Mouse (Mus musculus): ENCODE measurements at regions not wholly inside any gene's neighbourhood (a gene's known extent, or its start where the extent isn't known, plus 50 kb on each side); places are given as distances from the start of the nearest gene placed in this dataset.
"Not testable (repeated sequence)": the region's sequence is repeated elsewhere in the genome, so short reads cannot be mapped to it uniquely, and the experiment has no call there.

DNA sequence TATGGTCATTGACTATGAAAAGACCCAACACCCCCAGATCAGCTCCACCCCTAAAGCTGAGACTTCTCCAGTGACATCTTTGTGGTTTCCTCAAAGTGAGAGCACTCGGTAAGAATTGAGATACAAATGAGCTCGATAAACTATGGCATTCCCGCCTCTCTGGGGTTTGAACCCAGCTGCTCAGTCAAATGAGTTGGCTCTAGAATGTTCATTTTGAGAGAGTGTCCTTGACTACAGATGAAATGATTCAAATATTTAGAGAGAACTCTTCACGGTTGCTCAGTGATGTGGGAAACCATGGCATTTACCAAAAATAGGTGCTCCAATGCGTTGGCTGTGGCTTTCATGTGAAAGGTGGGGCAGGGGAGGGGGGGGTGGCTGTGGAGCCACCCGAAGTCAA lies 128.6 kb upstream of the Sox5 start:
- no peaks in the 10 kb centered on the region for H3K36me3 ChIP-seq
- H3K27me3 ChIP-seq = no peaks in the 10 kb centered on the region
- no peaks in the 10 kb centered on the region for H3K9me3 ChIP-seq (replicated peaks)
- H3K4me2 ChIP-seq (replicated peaks) = no peak overlapping the region
- no peaks in the 10 kb centered on the region for H3K4me1 ChIP-seq
- WGBS = 85% methylated on average over 6 of the region's 6 CpGs
- H3K4me3 ChIP-seq = no peak overlapping the region
- ATAC-seq (ENCODE audit: low FRiP score) = no peak
- no peak overlapping the region for H3K9ac ChIP-seq
- no peak overlapping the region for H3K27ac ChIP-seq

DNA sequence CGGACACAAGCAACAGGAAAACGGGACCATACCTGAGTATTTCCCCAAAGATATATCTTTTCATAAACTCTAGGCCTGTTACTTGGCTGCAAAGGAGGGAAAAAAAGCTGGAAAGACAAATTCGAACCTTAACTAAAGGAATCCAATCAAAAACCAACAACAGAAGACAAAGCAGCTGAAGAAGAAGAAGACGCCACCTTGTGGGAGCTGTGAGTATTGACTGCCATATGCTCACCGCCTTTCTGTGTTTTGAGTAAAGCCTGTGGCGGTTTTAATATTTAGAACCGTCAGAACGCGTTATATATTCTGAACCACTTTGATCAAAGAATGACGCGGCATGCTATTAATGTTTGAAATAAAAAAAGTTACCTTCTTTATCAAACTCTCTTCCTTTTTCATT lies 126.9 kb upstream of the Sox5 start:
- 91% methylated on average over 11 of the region's 11 CpGs for WGBS
- no peak for ATAC-seq (ENCODE audit: low FRiP score)
- no peak overlapping the region for H3K27ac ChIP-seq
- no peaks in the 10 kb centered on the region for H3K4me1 ChIP-seq
- H3K9me3 ChIP-seq (replicated peaks) = no peaks in the 10 kb centered on the region
- no peaks in the 10 kb centered on the region for H3K36me3 ChIP-seq
- H3K4me3 ChIP-seq = no peak overlapping the region
- no peak overlapping the region for H3K9ac ChIP-seq
- no peak overlapping the region for H3K4me2 ChIP-seq (replicated peaks)
- H3K27me3 ChIP-seq = no peaks in the 10 kb centered on the region

DNA sequence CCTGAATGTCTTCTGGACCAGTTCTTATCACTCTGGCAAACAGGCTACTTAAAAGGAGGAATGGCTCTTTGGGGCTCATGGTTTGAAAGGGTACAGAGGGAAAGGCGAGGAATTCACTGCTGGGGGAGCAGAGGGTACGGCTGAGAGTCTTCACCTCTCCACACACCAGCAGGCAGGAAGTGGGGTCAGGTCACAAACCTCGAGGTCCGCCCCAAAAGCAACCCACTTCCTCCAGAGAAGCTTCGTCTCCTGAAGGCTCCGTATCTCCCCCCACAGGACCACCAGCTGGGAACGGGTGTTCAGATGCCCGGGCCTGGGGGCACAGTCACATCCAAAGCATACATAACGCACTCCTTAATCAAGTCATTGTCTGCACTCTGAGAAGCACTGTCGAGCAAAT lies 121.4 kb upstream of the Sox5 start:
- WGBS = 37% methylated on average over 10 of the region's 10 CpGs
- Histone ChIP-seq H3K4me1 (peaks cover 14% of the 10 kb centered on the region), H3K27me3 (no peaks in the 10 kb centered on the region), H3K27ac (no peak overlapping the region), H3K9me3 (replicated peaks) (no peaks in the 10 kb centered on the region), H3K4me3 (no peak overlapping the region), H3K9ac (no peak overlapping the region), H3K36me3 (no peaks in the 10 kb centered on the region), H3K4me2 (replicated peaks) (no peak overlapping the region)
- no peak for ATAC-seq (ENCODE audit: low FRiP score)

DNA sequence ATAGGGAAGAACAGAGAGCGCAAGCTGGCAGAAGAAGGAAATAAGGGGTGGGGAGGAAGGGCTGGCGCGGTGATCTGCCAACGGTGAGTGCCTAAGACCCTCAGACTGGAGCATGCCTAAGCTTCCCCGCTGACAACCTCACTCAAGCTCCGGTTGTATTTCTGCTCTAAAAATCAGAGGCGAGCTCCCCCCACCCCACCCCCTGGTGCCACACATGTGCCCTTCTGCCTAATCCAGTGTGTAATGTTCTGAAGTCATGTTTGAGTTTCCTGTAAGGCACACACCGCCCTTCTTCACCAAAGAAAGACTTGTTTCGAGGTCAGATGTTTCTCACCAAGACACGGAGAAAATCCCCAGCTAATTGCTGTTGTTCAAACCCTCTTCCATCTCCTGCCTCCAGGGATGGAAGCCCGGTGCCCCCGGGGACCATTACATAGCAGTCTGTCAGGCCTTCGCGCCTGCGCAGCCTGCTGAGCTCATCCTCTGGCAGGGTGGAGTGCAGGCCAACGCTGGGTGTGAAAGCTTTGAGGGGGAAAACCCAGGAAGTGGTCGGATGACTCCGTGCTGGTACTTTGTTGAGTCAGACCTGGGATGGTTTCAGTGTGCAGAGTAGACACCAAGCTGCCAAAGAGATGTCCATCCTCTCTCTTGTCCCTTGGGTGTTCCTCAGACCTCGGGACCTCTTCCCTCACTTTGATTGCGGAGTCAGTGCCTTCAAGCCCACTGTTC lies 120.7 kb upstream of the Sox5 start:
- Histone ChIP-seq H3K36me3 (no peaks in the 10 kb centered on the region), H3K9me3 (replicated peaks) (no peaks in the 10 kb centered on the region), H3K27ac (no peak overlapping the region), H3K4me3 (no peak overlapping the region), H3K4me2 (replicated peaks) (no peak overlapping the region), H3K9ac (no peak overlapping the region), H3K4me1 (peaks cover 14% of the 10 kb centered on the region), H3K27me3 (no peaks in the 10 kb centered on the region)
- ATAC-seq (ENCODE audit: low FRiP score) = no peak
- WGBS = 70% methylated on average over 20 of the region's 20 CpGs

DNA sequence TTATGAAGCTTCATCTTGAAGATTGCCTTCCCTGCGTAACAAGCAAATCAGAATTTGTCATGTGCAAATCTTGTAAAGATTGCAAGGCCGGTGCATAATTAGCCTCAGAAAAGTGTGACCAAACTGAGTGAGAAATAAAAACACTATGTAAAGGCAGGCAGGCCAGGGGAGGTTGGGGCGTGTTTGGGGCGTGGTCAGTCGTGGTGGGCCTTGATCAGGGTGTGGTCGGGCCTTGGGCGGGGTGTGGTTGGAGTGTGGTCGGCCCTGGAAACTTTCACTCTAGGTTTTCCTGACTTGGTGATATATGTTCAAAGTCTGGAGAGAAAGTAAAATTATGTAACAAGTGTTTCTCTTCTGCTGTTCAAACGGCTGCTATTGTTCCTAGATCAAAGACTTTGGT lies 120.0 kb upstream of the Sox5 start:
- Histone ChIP-seq H3K27ac (no peak overlapping the region), H3K4me1 (peaks cover 14% of the 10 kb centered on the region), H3K36me3 (no peaks in the 10 kb centered on the region), H3K27me3 (no peaks in the 10 kb centered on the region), H3K9ac (no peak overlapping the region), H3K4me3 (no peak overlapping the region), H3K4me2 (replicated peaks) (no peak overlapping the region), H3K9me3 (replicated peaks) (no peaks in the 10 kb centered on the region)
- no peak for ATAC-seq (ENCODE audit: low FRiP score)
- 79% methylated on average over 9 of the region's 9 CpGs for WGBS

DNA sequence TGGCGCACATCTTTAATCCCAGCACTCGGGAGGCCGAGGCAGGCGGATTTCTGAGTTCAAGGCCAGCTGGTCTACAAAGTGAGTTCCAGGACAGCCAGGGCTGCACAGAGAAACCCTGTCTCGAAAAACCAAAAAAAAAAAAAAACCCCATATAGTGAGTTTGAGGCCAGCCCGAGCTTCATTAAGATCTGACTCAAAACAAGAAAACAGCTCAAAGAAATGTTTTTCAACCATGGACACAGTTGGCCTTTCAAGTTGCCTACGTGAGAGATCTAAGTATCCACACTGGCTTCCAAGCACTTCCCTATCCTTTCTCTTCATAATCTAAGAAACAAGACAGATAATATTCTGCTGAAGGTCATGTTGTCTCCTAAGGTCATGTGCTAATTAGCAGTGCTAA lies 119.1 kb upstream of the Sox5 start:
- H3K27me3 ChIP-seq; H3K9ac ChIP-seq; H3K27ac ChIP-seq; H3K4me3 ChIP-seq; H3K9me3 ChIP-seq (replicated peaks); H3K4me2 ChIP-seq (replicated peaks); ATAC-seq (ENCODE audit: low FRiP score); H3K36me3 ChIP-seq: not testable (repeated sequence)
- peaks cover 14% of the 10 kb centered on the region for H3K4me1 ChIP-seq
- 91% methylated on average over 7 of the region's 7 CpGs for WGBS

DNA sequence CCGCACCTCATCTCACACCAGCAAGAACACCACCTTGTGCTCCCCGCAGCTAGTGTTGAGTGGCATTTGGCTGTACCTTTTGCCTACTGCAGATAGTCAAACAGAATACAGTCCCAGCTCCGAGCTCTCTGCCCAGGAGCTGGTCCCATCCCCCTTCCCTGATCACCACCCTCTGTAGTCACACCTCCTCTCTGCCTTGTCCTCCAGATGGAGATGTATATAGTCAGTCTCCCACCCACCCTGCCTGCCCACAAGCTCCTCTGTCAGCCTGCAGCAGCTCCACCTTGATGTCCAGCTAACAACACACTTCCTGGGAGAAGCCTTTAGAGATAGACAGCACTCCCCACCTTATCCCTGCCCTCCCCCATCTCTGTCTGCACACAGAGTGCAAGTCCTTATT lies 115.7 kb upstream of the Sox5 start:
- no peak for ATAC-seq (ENCODE audit: low FRiP score)
- Histone ChIP-seq H3K27me3 (no peaks in the 10 kb centered on the region), H3K4me2 (replicated peaks) (no peak overlapping the region), H3K9ac (no peak overlapping the region), H3K27ac (no peak overlapping the region), H3K9me3 (replicated peaks) (no peaks in the 10 kb centered on the region), H3K4me3 (no peak overlapping the region), H3K36me3 (no peaks in the 10 kb centered on the region), H3K4me1 (peaks cover 4% of the 10 kb centered on the region)
- WGBS = 73% methylated on average over 3 of the region's 3 CpGs

DNA sequence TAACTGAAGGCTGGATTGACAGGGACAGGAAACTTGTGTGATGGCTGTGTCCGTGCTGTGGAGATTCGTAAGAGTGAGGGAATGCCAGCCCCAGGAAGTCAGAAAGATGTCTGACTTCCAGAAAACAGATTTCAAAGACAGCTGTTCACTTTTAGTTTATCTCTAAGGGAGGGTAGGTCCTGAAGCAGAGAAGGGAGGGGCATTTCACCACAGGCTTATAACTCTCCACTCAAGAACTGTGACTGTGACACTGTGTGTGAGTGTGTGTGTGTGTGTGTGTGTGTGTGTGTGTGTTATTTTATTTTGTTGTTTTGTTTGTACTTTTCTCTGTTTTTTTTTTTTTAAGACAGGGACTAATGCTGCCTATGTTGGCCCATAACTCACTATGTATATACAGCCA lies 109.1 kb upstream of the Sox5 start:
- Histone ChIP-seq H3K4me2 (replicated peaks) (no peak overlapping the region), H3K27ac (no peak overlapping the region), H3K36me3 (no peaks in the 10 kb centered on the region), H3K9me3 (replicated peaks) (no peaks in the 10 kb centered on the region), H3K4me1 (no peaks in the 10 kb centered on the region), H3K4me3 (no peak overlapping the region), H3K9ac (no peak overlapping the region), H3K27me3 (no peaks in the 10 kb centered on the region)
- no peak for ATAC-seq (ENCODE audit: low FRiP score)
- 55% methylated on average over 2 of the region's 2 CpGs for WGBS

DNA sequence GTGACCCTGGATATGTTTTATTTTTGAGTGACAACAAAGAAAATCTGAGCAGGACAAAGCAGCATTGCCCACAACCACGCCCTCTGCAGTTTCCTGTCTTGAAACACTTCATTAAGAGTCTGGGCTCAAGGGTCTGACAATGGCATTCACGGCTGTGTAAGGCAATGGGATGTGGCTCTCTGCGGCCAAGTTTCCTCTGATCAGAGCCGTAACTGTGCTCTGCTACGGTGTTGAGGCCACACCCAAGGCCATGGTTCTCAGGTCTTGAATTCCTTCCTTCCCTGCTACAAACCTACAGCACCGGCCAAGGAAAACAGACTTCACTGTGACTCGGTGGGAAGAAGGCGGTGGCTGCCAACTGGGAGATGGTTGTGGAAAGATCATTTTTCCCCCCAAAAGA lies 108.4 kb upstream of the Sox5 start:
- no peaks in the 10 kb centered on the region for H3K9me3 ChIP-seq (replicated peaks)
- no peak overlapping the region for H3K27ac ChIP-seq
- no peaks in the 10 kb centered on the region for H3K36me3 ChIP-seq
- no peak overlapping the region for H3K4me2 ChIP-seq (replicated peaks)
- H3K27me3 ChIP-seq = no peaks in the 10 kb centered on the region
- ATAC-seq (ENCODE audit: low FRiP score) = no peak
- no peaks in the 10 kb centered on the region for H3K4me1 ChIP-seq
- WGBS = 55% methylated on average over 8 of the region's 8 CpGs
- H3K4me3 ChIP-seq = no peak overlapping the region
- no peak overlapping the region for H3K9ac ChIP-seq

DNA sequence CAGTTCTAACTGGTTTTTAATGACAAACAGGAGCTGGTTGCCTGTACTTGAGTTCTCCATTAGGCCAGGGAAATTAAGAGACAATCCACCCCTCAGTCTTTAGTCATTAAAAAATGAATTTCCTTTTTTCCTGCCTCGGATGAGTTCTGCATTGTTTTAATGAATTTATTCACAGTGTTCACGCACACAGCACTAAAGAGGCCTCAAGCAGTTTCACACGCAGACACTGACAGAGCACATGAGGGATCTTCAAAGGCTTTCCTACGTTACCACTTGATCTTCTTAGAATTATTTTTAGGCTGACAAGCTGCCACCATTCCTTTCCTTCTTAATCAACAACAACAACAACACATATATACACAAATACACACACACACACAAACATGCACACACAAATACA lies 101.3 kb upstream of the Sox5 start:
- ATAC-seq (ENCODE audit: low FRiP score) = no peak
- WGBS = 57% methylated on average over 4 of the region's 4 CpGs
- no peak overlapping the region for H3K27ac ChIP-seq
- H3K4me2 ChIP-seq (replicated peaks) = no peak overlapping the region
- H3K9me3 ChIP-seq (replicated peaks) = no peaks in the 10 kb centered on the region
- peaks cover 4% of the 10 kb centered on the region; the same call in 1 of the 2 replicates for H3K4me1 ChIP-seq
- H3K27me3 ChIP-seq = no peaks in the 10 kb centered on the region
- no peaks in the 10 kb centered on the region for H3K36me3 ChIP-seq
- H3K4me3 ChIP-seq = no peak overlapping the region
- H3K9ac ChIP-seq = no peak overlapping the region

DNA sequence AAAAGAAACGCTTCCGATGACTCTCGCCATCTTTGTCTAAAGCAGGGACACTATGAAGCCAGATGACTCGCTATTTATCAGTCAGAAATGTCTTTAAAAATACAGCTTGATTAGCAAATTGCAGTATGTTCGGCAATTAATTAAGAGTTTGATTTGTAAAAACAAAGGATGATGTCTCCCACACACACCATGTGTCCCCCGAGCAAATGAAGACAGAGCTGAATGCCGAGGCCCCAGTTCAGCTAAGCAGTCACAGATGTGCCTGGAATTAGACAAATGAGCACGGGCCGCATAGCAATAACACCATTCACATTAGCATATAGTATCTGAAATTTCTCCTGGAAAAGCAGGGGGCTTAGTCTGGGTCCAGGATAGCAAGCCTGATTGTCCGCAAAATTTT lies 98.3 kb upstream of the Sox5 start:
- no peak overlapping the region for H3K4me3 ChIP-seq
- H3K36me3 ChIP-seq = no peaks in the 10 kb centered on the region
- peaks cover 4% of the 10 kb centered on the region; the same call in 1 of the 2 replicates for H3K4me1 ChIP-seq
- no peak overlapping the region for H3K27ac ChIP-seq
- ATAC-seq (ENCODE audit: low FRiP score) = no peak
- no peak overlapping the region for H3K4me2 ChIP-seq (replicated peaks)
- no peaks in the 10 kb centered on the region for H3K9me3 ChIP-seq (replicated peaks)
- whole genome bisulfite sequencing = 68% methylated on average over 10 of the region's 10 CpGs
- no peak overlapping the region for H3K9ac ChIP-seq
- no peaks in the 10 kb centered on the region for H3K27me3 ChIP-seq

DNA sequence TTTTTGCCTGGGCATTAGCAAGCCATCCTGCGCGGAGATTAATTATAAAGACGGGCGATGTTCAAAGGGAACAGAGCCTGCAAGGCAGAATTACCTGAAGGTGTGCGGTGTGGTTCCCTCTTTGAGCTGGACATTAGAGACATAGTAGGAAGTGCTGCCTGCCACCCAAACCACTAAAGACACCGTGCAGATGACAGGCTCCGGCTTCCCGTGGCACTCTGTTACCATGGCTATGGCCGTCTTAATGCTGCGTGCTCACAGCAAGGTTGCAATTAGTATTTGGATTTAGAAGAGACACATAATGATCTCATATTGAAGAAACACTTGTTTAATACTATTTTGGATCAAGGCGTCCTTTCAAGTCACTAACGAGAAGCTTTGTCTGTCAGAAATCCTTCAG lies 95.0 kb upstream of the Sox5 start:
- Histone ChIP-seq H3K4me3 (no peak overlapping the region), H3K4me1 (peaks cover 5% of the 10 kb centered on the region; the same call in 1 of the 2 replicates), H3K9ac (no peak overlapping the region), H3K27me3 (no peaks in the 10 kb centered on the region), H3K4me2 (replicated peaks) (no peak overlapping the region), H3K9me3 (replicated peaks) (no peaks in the 10 kb centered on the region), H3K36me3 (no peaks in the 10 kb centered on the region), H3K27ac (no peak overlapping the region)
- WGBS = 86% methylated on average over 12 of the region's 12 CpGs
- ATAC-seq (ENCODE audit: low FRiP score) = no peak

DNA sequence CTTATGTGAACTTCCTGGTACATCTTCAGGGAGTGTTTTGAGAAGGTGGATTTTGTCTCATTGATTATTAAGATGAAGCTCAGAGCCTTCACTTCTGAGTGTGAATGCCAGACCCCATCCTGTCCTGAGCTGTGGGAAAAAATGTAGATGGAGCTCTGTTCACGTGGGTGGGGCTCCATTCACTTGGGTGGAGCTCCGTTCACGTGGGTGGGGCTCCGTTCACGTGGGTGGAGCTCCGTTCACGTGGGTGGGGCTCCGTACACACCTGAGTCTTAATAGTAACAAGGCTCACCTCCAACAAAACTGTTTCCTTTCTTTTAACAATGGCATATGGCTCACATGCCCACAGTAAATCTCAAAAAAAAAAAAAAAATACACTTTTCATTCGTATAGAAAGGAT lies 94.1 kb upstream of the Sox5 start:
- no peak overlapping the region for H3K4me2 ChIP-seq (replicated peaks)
- no peaks in the 10 kb centered on the region for H3K27me3 ChIP-seq
- no peaks in the 10 kb centered on the region for H3K9me3 ChIP-seq (replicated peaks)
- peaks cover 5% of the 10 kb centered on the region; the same call in 1 of the 2 replicates for H3K4me1 ChIP-seq
- H3K9ac ChIP-seq = no peak overlapping the region
- WGBS = 63% methylated on average over 9 of the region's 9 CpGs
- H3K4me3 ChIP-seq = no peak overlapping the region
- no peak for ATAC-seq (ENCODE audit: low FRiP score)
- no peak overlapping the region for H3K27ac ChIP-seq
- H3K36me3 ChIP-seq = no peaks in the 10 kb centered on the region

Measured in hindbrain, embryonic 12.5 days (tissue).